Mouse (Mus musculus) hindbrain, embryonic 10.5 days (tissue): ENCODE data around the gene Dnajc4. TPM values are rescaled to one million over a fixed set of nuclear protein-coding genes. Genes with fewer than 3 reads are reported as not detected.

ENCODE experiments used
- DNase-seq: peaks from one replicate; pipeline ENCODE4 v3.0.0-alpha.2; 2017; ENCODE audit warnings: low spot score
- H3K27ac ChIP-seq: fragments of 300-500 bp; sonication (generic); 2 replicates; pipeline ENCODE4 v1.5.1; 2016; ENCODE audit warnings: mild to moderate bottlenecking, moderate library complexity
- H3K27me3 ChIP-seq: fragments of 300-500 bp; sonication (generic); 2 replicates; pipeline ENCODE4 v1.6.1; 2016; ENCODE audit warnings: mild to moderate bottlenecking; ENCODE audit not compliant: poor library complexity, insufficient read depth, severe bottlenecking
- H3K36me3 ChIP-seq: fragments of 300-500 bp; sonication (generic); 2 replicates; pipeline ENCODE4 v1.6.1; 2016; ENCODE audit warnings: mild to moderate bottlenecking, moderate library complexity
- H3K4me1 ChIP-seq: fragments of 300-500 bp; sonication (generic); replicated peaks from 2 replicates; pipeline ENCODE4 v1.6.1; 2016; ENCODE audit warnings: mild to moderate bottlenecking
- H3K4me3 ChIP-seq: fragments of 300-500 bp; sonication (generic); 2 replicates; pipeline ENCODE4 v1.5.1; 2016; ENCODE audit warnings: mild to moderate bottlenecking, moderate library complexity
- H3K9me3 ChIP-seq: fragments of 300-500 bp; sonication (generic); 2 replicates; pipeline ENCODE4 v1.6.1; 2016; ENCODE audit warnings: mild to moderate bottlenecking, moderate library complexity
- WGBS: fragments of 180-500 bp; shearing (Covaris S2); methylation state at CpG from one replicate; pipeline ENCODE4 v1.1.7; 2016; 5-methylcytosine and 5-hydroxymethylcytosine counted together
- polyA plus RNA-seq: library from polyadenylated mRNA; unstranded; fragments of >200 nt; fragmentation: Nextera tagmentation; extraction: Ambion mirVana; gene quantifications from 2 replicates; pipeline ENCODE4 v1.2.1, GENCODE M21; 2016

The Dnajc4 gene
- polyA plus RNA-seq, 1 experiment from 2014 or later, result 23.3 TPM

GRCm38 (mm10) chr19:6977759-6978638 lies 14.4 kb downstream of the Dnajc4 start:
- peaks cover 3% of the 10 kb centered on the region; the same call in 1 of the 2 replicates for H3K27me3 ChIP-seq
- WGBS, result 86% methylated on average over 13 of the region's 13 CpGs

DNA sequence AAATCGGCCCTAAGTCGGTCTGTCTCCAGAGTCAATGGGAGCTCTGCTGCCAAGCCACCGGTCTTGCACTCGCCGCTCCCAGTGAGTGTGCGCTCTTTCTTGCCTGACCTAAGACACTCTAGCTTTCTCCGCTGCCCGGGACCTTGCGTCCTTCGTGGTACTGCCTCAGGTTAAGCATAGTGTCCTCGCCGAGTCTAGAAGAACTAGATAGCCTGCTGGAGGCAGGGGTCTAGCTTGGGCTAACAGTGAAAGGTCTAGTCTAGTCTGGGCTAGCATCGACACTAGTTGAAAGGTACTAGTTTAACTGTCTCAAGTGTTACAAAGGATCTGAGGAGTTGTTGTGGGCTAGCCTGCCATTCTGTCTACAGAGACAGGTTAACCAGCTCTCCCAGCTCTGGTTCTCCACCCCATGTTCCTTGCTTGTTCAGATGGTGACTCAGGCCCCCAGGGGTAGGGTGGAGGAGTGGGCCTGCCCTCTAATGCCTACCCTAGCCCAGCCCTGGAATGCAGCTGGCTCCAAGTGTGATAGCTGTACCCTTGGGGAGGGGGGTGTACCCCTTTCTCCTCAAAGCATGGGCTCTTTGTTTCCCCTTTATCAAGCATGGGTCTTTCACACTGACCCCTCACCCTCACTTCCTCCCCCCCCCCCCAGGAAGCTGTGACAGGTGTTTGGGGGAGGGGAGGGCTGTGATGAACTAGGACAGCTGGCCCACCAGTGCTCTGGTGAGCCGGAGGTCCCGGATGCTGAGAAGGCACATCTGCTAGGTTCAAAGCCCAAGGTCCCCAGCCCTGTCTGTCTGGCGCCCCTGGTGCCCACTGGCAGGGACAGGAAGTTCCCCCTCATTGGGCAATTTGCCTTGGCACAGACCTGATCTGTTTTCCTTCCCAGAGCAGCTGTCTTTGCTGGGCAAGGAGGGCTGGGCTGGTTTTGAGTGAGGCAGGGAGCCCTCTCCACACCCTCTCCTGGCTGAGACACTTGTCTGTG lies 16.5 kb downstream of the Dnajc4 start, which contains the start of gene Plcb3:
Gene Plcb3, minus strand, starts transcription at position 934 of the 985 bp plus-strand sequence.
- H3K27me3 ChIP-seq, result peaks cover 23% of the 10 kb centered on the region
- under 1% methylated on average over 16 of the region's 16 CpGs for WGBS
- peaks cover 81% of the 10 kb centered on the region for H3K4me1 ChIP-seq
- H3K9me3 ChIP-seq, result no peaks in the 10 kb centered on the region
- H3K27ac ChIP-seq, result peak within 1 kb of the TSS; percentile 98
- peak; percentile 82 for DNase-seq
- H3K4me3 ChIP-seq, result peak within 1 kb of the TSS; percentile 91
- H3K36me3 ChIP-seq, result peaks cover 27% of the 10 kb centered on the region

More at GRCm38 (mm10) chr19:6977759-6978638, 14.4 kb downstream of the Dnajc4 start:
- DNase-seq, result no peak
- peaks cover 37% of the 10 kb centered on the region for H3K36me3 ChIP-seq
- peaks cover 70% of the 10 kb centered on the region for H3K4me1 ChIP-seq
- H3K4me3 ChIP-seq, result peak overlapping the region; percentile 73
- peak overlapping the region; percentile 98 for H3K27ac ChIP-seq
- H3K9me3 ChIP-seq, result no peaks in the 10 kb centered on the region

GRCm38 (mm10) chr19:6974211-6975205 lies 17.9 kb downstream of the Dnajc4 start, which contains the start of gene Ppp1r14b:
TSS of gene Ppp1r14b (plus strand) at chr19:6974968.
- Histone ChIP-seq H3K36me3 (peaks cover 27% of the 10 kb centered on the region), H3K27me3 (peaks cover 36% of the 10 kb centered on the region), H3K4me1 (peaks cover 84% of the 10 kb centered on the region), H3K9me3 (no peaks in the 10 kb centered on the region), H3K4me3 (peak within 1 kb of the TSS; percentile 91), H3K27ac (peak within 1 kb of the TSS; percentile 95)
- WGBS, result under 1% methylated on average over 80 of the region's 84 CpGs
- peak; percentile 91 for DNase-seq

DNA sequence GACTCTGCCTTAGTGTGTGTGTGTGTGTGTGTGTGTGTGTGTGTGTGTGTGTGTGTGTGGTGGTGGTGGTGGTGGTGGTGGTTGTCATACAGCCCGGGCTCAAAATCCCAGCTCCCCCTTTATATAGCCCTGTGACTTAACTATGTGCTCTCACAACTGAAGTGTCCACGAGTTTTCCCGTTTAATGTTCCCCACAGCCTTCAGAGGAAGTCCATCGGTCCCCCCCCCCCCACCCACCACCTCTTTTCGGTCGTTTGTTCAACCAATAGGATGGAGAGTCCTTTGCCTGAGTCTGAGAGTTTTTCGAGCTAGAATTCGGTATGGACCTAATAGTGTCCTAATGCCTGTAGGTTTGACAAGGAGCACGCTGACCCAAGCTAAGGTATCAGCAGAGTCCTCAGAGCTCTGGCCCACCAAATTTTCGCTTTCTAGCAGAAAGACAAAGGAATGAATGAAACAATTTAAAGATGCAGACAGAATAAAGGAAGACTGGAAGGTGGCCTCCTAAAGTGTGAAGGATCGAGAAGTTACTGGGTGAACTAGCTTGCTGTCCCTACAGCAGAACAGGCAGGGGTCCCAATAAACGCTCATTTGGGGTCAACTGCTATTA lies 18.7 kb downstream of the Dnajc4 start:
- peaks cover 25% of the 10 kb centered on the region for H3K36me3 ChIP-seq
- peaks cover 84% of the 10 kb centered on the region for H3K4me1 ChIP-seq
- DNase-seq, result no peak
- peak overlapping the region; percentile 91 for H3K4me3 ChIP-seq
- peaks cover 44% of the 10 kb centered on the region for H3K27me3 ChIP-seq
- H3K27ac ChIP-seq, result peak overlapping the region; percentile 95
- H3K9me3 ChIP-seq, result no peaks in the 10 kb centered on the region
- 40% methylated on average over 12 of the region's 12 CpGs for WGBS

DNA sequence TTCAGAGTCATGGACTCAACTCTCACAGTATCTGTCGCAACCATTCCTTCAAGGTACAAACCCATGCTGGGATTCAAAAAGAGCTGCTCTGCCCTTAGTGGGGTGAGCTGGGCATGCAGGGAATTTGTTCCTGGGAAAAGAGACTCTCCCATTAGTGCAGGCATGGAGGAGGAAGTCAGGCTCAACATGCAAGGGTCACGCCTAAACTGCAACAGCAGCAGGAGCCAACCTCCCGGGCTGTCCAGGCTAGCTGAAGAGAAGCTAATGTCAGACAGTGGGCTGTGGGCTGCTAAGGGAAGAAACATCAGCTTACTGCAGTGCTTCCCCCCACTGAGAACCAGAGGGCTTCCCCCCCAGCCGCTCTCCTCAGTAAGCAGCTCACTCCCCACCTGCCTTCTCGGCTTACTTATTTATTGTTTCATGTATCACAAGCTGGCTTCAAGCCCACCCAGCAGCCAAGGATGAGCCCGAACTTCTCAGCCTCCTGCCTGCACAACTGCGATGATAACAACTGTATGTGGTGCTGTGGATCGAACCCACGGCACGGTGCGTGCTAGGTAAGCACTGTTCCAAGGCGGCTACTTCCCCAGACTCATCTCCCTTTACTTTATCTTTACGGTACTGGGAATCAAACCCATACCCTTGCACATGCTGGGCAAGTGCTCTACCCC lies 20.0 kb downstream of the Dnajc4 start:
- 81% methylated on average over 13 of the region's 13 CpGs for WGBS
- peaks cover 57% of the 10 kb centered on the region for H3K27me3 ChIP-seq
- H3K4me3 ChIP-seq, result no peak overlapping the region
- H3K4me1 ChIP-seq, result peaks cover 83% of the 10 kb centered on the region
- no peaks in the 10 kb centered on the region for H3K9me3 ChIP-seq
- no peak overlapping the region for H3K27ac ChIP-seq
- peaks cover 12% of the 10 kb centered on the region for H3K36me3 ChIP-seq
- no peak for DNase-seq

DNA sequence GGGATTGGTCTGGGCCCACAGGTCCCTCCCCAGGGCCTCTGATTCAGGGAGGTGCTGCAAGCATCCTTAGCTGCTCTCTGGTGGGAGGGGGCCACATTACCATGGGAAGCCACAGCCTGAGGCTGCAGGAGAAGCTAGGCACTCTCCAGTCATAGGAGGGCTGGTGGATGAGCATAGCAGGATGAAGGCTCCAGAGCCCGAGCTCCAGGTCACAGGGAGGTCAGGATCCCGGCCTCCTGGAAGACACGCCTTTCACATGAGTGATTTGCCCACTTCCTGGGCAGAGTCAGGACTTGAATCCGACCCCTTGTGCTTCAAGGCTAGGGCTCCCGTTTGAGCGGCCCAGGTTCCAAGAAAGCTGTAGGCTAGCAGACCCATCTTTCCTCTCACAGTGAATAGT lies 20.7 kb downstream of the Dnajc4 start:
- DNase-seq, result no peak
- Histone ChIP-seq H3K36me3 (peaks cover 5% of the 10 kb centered on the region), H3K4me1 (peaks cover 76% of the 10 kb centered on the region), H3K9me3 (no peaks in the 10 kb centered on the region), H3K27ac (no peak overlapping the region), H3K4me3 (no peak overlapping the region), H3K27me3 (peaks cover 57% of the 10 kb centered on the region)
- WGBS, result 39% methylated on average over 6 of the region's 6 CpGs

- H3K36me3 ChIP-seq, result peaks cover 9% of the 10 kb centered on the region
- H3K27ac ChIP-seq, result peak overlapping the region; percentile 86
- H3K9me3 ChIP-seq, result no peaks in the 10 kb centered on the region
- H3K4me3 ChIP-seq, result peak overlapping the region; percentile 65
- WGBS, result 18% methylated on average over 11 of the region's 11 CpGs
- H3K27me3 ChIP-seq, result peaks cover 57% of the 10 kb centered on the region
- H3K4me1 ChIP-seq, result peaks cover 65% of the 10 kb centered on the region
- DNase-seq, result no peak
These were observed 21.8 kb downstream of the Dnajc4 start for GRCm38 (mm10) chr19:6970460-6971085.

GRCm38 (mm10) chr19:6969665-6970381 lies 22.5 kb downstream of the Dnajc4 start:
- Histone ChIP-seq H3K36me3 (peaks cover 17% of the 10 kb centered on the region), H3K9me3 (no peaks in the 10 kb centered on the region), H3K4me3 (peak overlapping the region; percentile 65), H3K27me3 (peaks cover 57% of the 10 kb centered on the region), H3K27ac (peak overlapping the region; percentile 86), H3K4me1 (peaks cover 63% of the 10 kb centered on the region)
- under 1% methylated on average over 55 of the region's 55 CpGs for WGBS
- peak; percentile 75 for DNase-seq

DNA sequence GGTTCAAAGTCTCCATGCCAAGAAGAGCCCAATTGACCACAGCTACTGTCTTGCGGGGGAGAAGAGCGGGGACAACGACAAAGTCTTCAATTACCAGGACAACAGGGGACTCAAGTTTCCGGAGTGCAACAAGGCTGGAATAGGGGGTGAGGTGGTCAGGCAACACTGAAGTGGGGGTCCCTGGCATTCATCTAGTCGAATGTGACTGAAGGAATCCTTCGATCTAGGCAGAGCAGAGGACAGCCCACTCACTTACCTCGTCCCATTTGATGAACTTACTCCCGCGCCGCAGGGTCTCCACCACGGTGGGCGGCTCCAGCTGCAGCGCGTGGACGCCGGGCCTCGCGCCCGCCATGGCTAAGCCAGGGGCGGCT lies 23.1 kb downstream of the Dnajc4 start:
- peak overlapping the region; percentile 86 for H3K27ac ChIP-seq
- DNase-seq, result no peak
- peak overlapping the region; percentile 65 for H3K4me3 ChIP-seq
- peaks cover 57% of the 10 kb centered on the region for H3K27me3 ChIP-seq
- peaks cover 22% of the 10 kb centered on the region for H3K36me3 ChIP-seq
- WGBS, result 1% methylated on average over 20 of the region's 20 CpGs
- peaks cover 63% of the 10 kb centered on the region for H3K4me1 ChIP-seq
- H3K9me3 ChIP-seq, result no peaks in the 10 kb centered on the region

GRCm38 (mm10) chr19:6968491-6969271 lies 23.7 kb downstream of the Dnajc4 start:
- DNase-seq, result no peak
- peak overlapping the region; percentile 65 for H3K4me3 ChIP-seq
- H3K36me3 ChIP-seq, result peaks cover 28% of the 10 kb centered on the region
- no peaks in the 10 kb centered on the region for H3K9me3 ChIP-seq
- H3K4me1 ChIP-seq, result peaks cover 58% of the 10 kb centered on the region
- peak overlapping the region; percentile 5; the same call in 1 of the 2 replicates for H3K27ac ChIP-seq
- WGBS, result 9% methylated on average over 15 of the region's 15 CpGs
- peaks cover 57% of the 10 kb centered on the region for H3K27me3 ChIP-seq
